Mouse (Mus musculus) CH12.LX (cell line): ENCODE measurements around the gene Sdhaf1. TPM values are rescaled to one million over a fixed set of nuclear protein-coding genes. Genes with fewer than 3 reads are reported as not detected.

Source experiments
- DNase-seq: peaks from one replicate; pipeline ENCODE4 v3.0.0-alpha.2; 2013; ENCODE audit errors: extremely low read depth
- H3K27ac ChIP-seq: 2 replicates; pipeline ENCODE4 v1.5.1; 2012; ENCODE audit warnings: low read depth, mild to moderate bottlenecking, control low read depth, moderate library complexity; ENCODE audit not compliant: insufficient read depth
- H3K27me3 ChIP-seq: replicated peaks from 2 replicates; pipeline ENCODE3; 2012; ENCODE audit warnings: inconsistent platforms
- H3K36me3 ChIP-seq, 2 experiments: replicated peaks in 1 of 2; 2 replicates each; pipeline versions ENCODE3 to v1.6.1; 2012; ENCODE audit warnings: inconsistent platforms in 1 of 2, low read length in 1 of 2, mild to moderate bottlenecking in 1 of 2, mixed read lengths in 1 of 2, moderate library complexity in 1 of 2; ENCODE audit not compliant: control insufficient read depth in 1 of 2, insufficient read depth in 1 of 2
- H3K4me1 ChIP-seq, 2 experiments: 2 replicates each; pipeline ENCODE4 v1.6.1; 2012; ENCODE audit warnings: inconsistent platforms in 1 of 2, moderate library complexity in 1 of 2; ENCODE audit not compliant: insufficient read depth in 2 of 2, control insufficient read depth in 1 of 2
- H3K4me2 ChIP-seq: 2 replicates; pipeline ENCODE4 v1.6.1; 2012; ENCODE audit warnings: low read depth, mild to moderate bottlenecking, control low read depth; ENCODE audit not compliant: poor library complexity, insufficient read depth, severe bottlenecking
- H3K4me3 ChIP-seq, 3 experiments: fragments of 150-350 bp in 1 of 3; sonication (generic) in 1 of 3; replicated peaks in 1 of 3; 2 replicates each; pipeline versions ENCODE3 to v1.5.1; 2011 to 2012; ENCODE audit warnings: low read depth in 2 of 3, low read length in 2 of 3, mild to moderate bottlenecking in 2 of 3, moderate library complexity in 2 of 3, control low read depth in 1 of 3, improper control_type of control experiment in 1 of 3, inconsistent platforms in 1 of 3, mixed read lengths in 1 of 3; ENCODE audit not compliant: poor library complexity in 1 of 3
- H3K79me2 ChIP-seq: replicated peaks from 2 replicates; pipeline ENCODE4 v1.6.1; 2012; ENCODE audit warnings: mild to moderate bottlenecking, moderate library complexity; ENCODE audit not compliant: control insufficient read depth, poor library complexity, insufficient read depth, severe bottlenecking; ENCODE audit errors: extremely low read depth
- H3K9ac ChIP-seq: 2 replicates; pipeline ENCODE4 v1.6.1; 2012; ENCODE audit warnings: low read depth, mild to moderate bottlenecking, control low read depth, moderate library complexity; ENCODE audit not compliant: insufficient read depth
- H3K9me3 ChIP-seq: replicated peaks from 2 replicates; pipeline ENCODE3; 2012; ENCODE audit warnings: low read length, inconsistent platforms, mixed read lengths
- BHLHE40 ChIP-seq: IDR thresholded peaks from 2 replicates; pipeline ENCODE4 v1.6.1; 2011; ENCODE audit warnings: mild to moderate bottlenecking, low read depth, low read length, improper control_type of control experiment
- CHD1 ChIP-seq: IDR thresholded peaks from 2 replicates; pipeline ENCODE4 v1.6.1; 2012; ENCODE audit warnings: low read depth, low read length, improper control_type of control experiment, inconsistent platforms
- ELF1 ChIP-seq: IDR thresholded peaks from 2 replicates; pipeline ENCODE4 v1.6.1; 2014; ENCODE audit warnings: low read depth, mild to moderate bottlenecking, inconsistent platforms, low read length, improper control_type of control experiment
- ETS1 ChIP-seq: conservative IDR thresholded peaks from 2 replicates; pipeline ENCODE4 v1.6.1; 2012; ENCODE audit warnings: low read depth, mild to moderate bottlenecking, inconsistent platforms, low read length, improper control_type of control experiment, moderate library complexity
- GABPA ChIP-seq: IDR thresholded peaks from 2 replicates; pipeline ENCODE4 v1.6.1; 2012; ENCODE audit warnings: low read depth, low read length, improper control_type of control experiment, inconsistent platforms; ENCODE audit not compliant: insufficient replicate concordance
- IRF4 ChIP-seq: IDR thresholded peaks from 2 replicates; pipeline ENCODE4 v1.6.1; 2014; ENCODE audit warnings: low read depth, mild to moderate bottlenecking, inconsistent platforms, low read length, improper control_type of control experiment
- JUN ChIP-seq: IDR thresholded peaks from 2 replicates; pipeline ENCODE4 v1.6.1; 2011; ENCODE audit warnings: low read depth, mild to moderate bottlenecking, low read length, improper control_type of control experiment, moderate library complexity; ENCODE audit not compliant: insufficient read depth
- JUND ChIP-seq: conservative IDR thresholded peaks from 2 replicates; pipeline ENCODE4 v1.6.1; 2011; ENCODE audit warnings: low read depth, low read length, improper control_type of control experiment
- KAT2A ChIP-seq: IDR thresholded peaks from 2 replicates; pipeline ENCODE4 v1.6.1; 2012; ENCODE audit warnings: low read length, improper control_type of control experiment, inconsistent platforms; ENCODE audit not compliant: insufficient replicate concordance
- MAX ChIP-seq: IDR thresholded peaks from 2 replicates; pipeline ENCODE4 v1.6.1; 2011; ENCODE audit warnings: low read length, improper control_type of control experiment
- MAZ ChIP-seq: IDR thresholded peaks from 2 replicates; pipeline ENCODE4 v1.6.1; 2012; ENCODE audit warnings: low read depth, mild to moderate bottlenecking, inconsistent platforms, low read length, improper control_type of control experiment, moderate library complexity
- MEF2A ChIP-seq: IDR thresholded peaks from 2 replicates; pipeline ENCODE4 v1.6.1; 2014; ENCODE audit warnings: low read depth, mild to moderate bottlenecking, inconsistent platforms, low read length, improper control_type of control experiment, borderline replicate concordance
- NELFE ChIP-seq: IDR thresholded peaks from 2 replicates; pipeline ENCODE4 v1.6.1; 2011; ENCODE audit warnings: low read depth, low read length, improper control_type of control experiment
- NRF1 ChIP-seq: IDR thresholded peaks from 2 replicates; pipeline ENCODE4 v1.6.1; 2014; ENCODE audit warnings: low read depth, mild to moderate bottlenecking, inconsistent platforms, low read length, improper control_type of control experiment, moderate library complexity
- PAX5 ChIP-seq: IDR thresholded peaks from 2 replicates; pipeline ENCODE4 v1.6.1; 2012; ENCODE audit warnings: low read length, inconsistent platforms, mixed read lengths
- RAD21 ChIP-seq: IDR thresholded peaks from 2 replicates; pipeline ENCODE4 v1.6.1; 2011; ENCODE audit warnings: low read depth, mild to moderate bottlenecking, low read length, improper control_type of control experiment, moderate library complexity
- RCOR1 ChIP-seq: conservative IDR thresholded peaks from 2 replicates; pipeline ENCODE4 v1.6.1; 2012; ENCODE audit warnings: low read depth, mild to moderate bottlenecking, inconsistent platforms, low read length, improper control_type of control experiment
- SIN3A ChIP-seq: IDR thresholded peaks from 2 replicates; pipeline ENCODE4 v1.6.1; 2012; ENCODE audit warnings: low read length, improper control_type of control experiment, inconsistent platforms
- SMC3 ChIP-seq: IDR thresholded peaks from 2 replicates; pipeline ENCODE4 v1.6.1; 2011; ENCODE audit warnings: low read depth, low read length, improper control_type of control experiment
- USF1 ChIP-seq: IDR thresholded peaks from 2 replicates; pipeline ENCODE4 v1.6.1; 2014; ENCODE audit warnings: low read depth, mild to moderate bottlenecking, inconsistent platforms, low read length, improper control_type of control experiment
- ZMIZ1 ChIP-seq: IDR thresholded peaks from 2 replicates; pipeline ENCODE4 v1.6.1; 2012; ENCODE audit warnings: low read depth, mild to moderate bottlenecking, inconsistent platforms, low read length, improper control_type of control experiment
- dilution Hi-C: fragments of 300-500 bp; cut with MboI; formaldehyde crosslinking; loops from 2 replicates; pipeline ENCODE4 v1.14.3; 2020; ENCODE audit warnings: low sequenced_read_pairs; ENCODE audit not compliant: extremely low pct_unique_long_range_greater_than_20kb, extremely low pct_ligation_motif_present
- in situ Hi-C: fragments of 300-500 bp; cut with MboI; formaldehyde crosslinking; loops from 3 replicates; pipeline ENCODE4 v1.14.3; 2019; ENCODE audit warnings: low sequenced_read_pairs, low pct_ligation_motif_present, low pct_unique_long_range_greater_than_20kb, mixed read lengths
- polyA plus RNA-seq: library from polyadenylated mRNA; unstranded; fragments of >175 nt; gene quantifications from 2 replicates; pipeline ENCODE4 v1.2.1, GENCODE M21; 2012; ENCODE audit warnings: low read depth; ENCODE audit not compliant: insufficient read length
- total RNA-seq, 2 experiments: library from RNA; depleted of rRNA; stranded (reverse); fragments of 300-350 nt in 1 of 2; fragments of >200 nt in 1 of 2; gene quantifications; 2 replicates each; pipeline ENCODE4 v1.2.3; 2012 to 2014

Gene Sdhaf1
- total and polyA plus RNA-seq, 3 experiments, result 8.8 to 18.5 (median 12.8) TPM

GRCm38 (mm10) chr7:30295103-30295502, 28.6 kb downstream of the Sdhaf1 start:
- Histone ChIP-seq H3K27ac (no peak overlapping the region), H3K4me3 (no peak overlapping the region)
- TF ChIP-seq SIN3A (no peak), MEF2A (no peak), USF1 (no peak), MAX (no peak), RAD21 (no peak), ZMIZ1 (no peak), CHD1 (no peak), MAZ (no peak), BHLHE40 (no peak), SMC3 (no peak), JUND (no peak), RCOR1 (no peak), IRF4 (no peak), KAT2A (no peak), PAX5 (no peak), NELFE (no peak)
- TF ChIP-seq, all 38 proteins: peak for 0
- Histone ChIP-seq H3K9me3 (no peaks in the 10 kb centered on the region), H3K27me3 (peaks cover 65% of the 10 kb centered on the region), H3K9ac (no peak overlapping the region), H3K79me2 (no peaks in the 10 kb centered on the region), H3K4me2 (no peak overlapping the region), H3K4me1 (peaks cover 2 to 7% of the 10 kb centered on the region in 2 experiments; a peak in 2 of 4 replicates), H3K36me3 (no peaks in the 10 kb centered on the region)
- in situ Hi-C loops (no loop called here), dilution Hi-C loops (no loop called here)
- DNase-seq, result no peak

DNA sequence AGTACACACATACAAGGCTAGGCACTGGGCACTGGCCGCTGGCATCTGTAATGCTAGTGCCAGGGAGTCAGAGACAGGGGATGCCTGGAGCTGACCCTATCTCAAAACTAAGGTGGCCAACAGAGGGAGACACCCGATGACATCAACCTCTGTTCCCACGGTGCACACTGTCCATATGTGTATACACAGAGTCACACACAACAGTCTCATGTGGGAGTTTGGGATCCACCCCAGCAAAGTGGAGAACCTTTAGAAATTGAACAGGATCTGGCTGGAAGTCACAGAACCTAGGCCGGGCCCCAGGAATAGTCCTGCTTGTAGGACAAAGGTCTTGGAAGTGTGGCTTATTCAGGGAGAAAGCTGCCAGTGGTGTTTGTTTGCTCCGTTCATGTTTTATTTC, 29.4 kb downstream of the Sdhaf1 start:
- H3K79me2 ChIP-seq, result no peaks in the 10 kb centered on the region
- in situ Hi-C loops, result no loop called here
- DNase-seq, result no peak
- H3K9ac ChIP-seq, result no peak overlapping the region
- TF ChIP-seq GABPA (no peak), MAX (no peak), ZMIZ1 (no peak), ETS1 (no peak), ELF1 (no peak), SMC3 (no peak), RAD21 (no peak), NRF1 (no peak), JUN (no peak), NELFE (no peak)
- peaks cover 2 to 7% of the 10 kb centered on the region in 2 experiments; a peak in 2 of 4 replicates for H3K4me1 ChIP-seq
- no peak overlapping the region for H3K4me2 ChIP-seq
- no peaks in the 10 kb centered on the region for H3K36me3 ChIP-seq
- H3K4me3 ChIP-seq, result no peak overlapping the region
- H3K27me3 ChIP-seq, result peaks cover 71% of the 10 kb centered on the region
- no peak overlapping the region for H3K27ac ChIP-seq
- dilution Hi-C loops, result no loop called here
- no peaks in the 10 kb centered on the region for H3K9me3 ChIP-seq
